Mouse (Mus musculus): Measurements from ENCODE around the gene Klk12.

- TF ChIP-seq CTCF (conservative IDR thresholded peaks at IDR 0.05 in 1 of 2, IDR thresholded peaks at IDR 0.05 in 1 of 2; ENCODE audit: low read depth in 2 of 2, low read length in 2 of 2) (no peak), NELFE (IDR thresholded peaks at IDR 0.05; ENCODE audit: low read depth, low read length) (no peak)
These were observed 4.2 kb downstream of the Klk12 start for GRCm38 (mm10) chr7:43772901-43773300.

All from CH12.LX (cell line).